Mouse (Mus musculus): Measurements from ENCODE around the gene Dand5.

DNA sequence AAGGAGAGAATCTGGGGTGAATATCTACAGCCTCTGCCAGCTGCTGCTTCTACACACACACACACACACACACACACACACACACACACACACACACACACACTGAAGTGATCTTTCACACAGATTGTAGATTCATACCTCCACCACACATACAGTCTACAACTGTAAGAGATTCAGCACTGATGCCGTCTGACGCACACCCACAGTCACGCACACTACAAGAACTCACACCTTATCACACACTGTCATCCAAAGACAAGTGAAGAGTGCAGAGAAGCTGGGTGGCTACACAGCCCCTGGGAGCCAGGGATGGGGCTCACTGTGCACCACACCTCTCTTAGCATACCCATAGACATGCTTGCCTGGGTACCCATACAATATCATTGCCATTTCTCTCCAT is 8.8 kb downstream of the Dand5 start:
- TF ChIP-seq CTCF (IDR thresholded peaks at IDR 0.05) = no peak
- no peak for TF ChIP-seq POLR2A (IDR thresholded peaks at IDR 0.05; ENCODE audit: insufficient read depth, low read depth, low read length)
- no peak for TF ChIP-seq EP300 (IDR thresholded peaks at IDR 0.05; ENCODE audit: insufficient read depth, low read depth, low read length)

Measured in heart, adult 2 months (tissue).